Mouse (Mus musculus) neural tube, embryonic 14.5 days (tissue): Measurements from ENCODE around the gene Cry2. TPM values are rescaled to one million over a fixed set of nuclear protein-coding genes. Genes with fewer than 3 reads are reported as not detected.
"Not testable (repeated sequence)": the region's sequence is repeated elsewhere in the genome, so short reads cannot be mapped to it uniquely, and the experiment has no call there.

ENCODE experiments used
- ATAC-seq: fragments of 200-750 bp; cut with Nextera tagmentation; 2 replicates; pipeline ENCODE4 v1.8.0; 2017; ENCODE audit warnings: low read depth, mild to moderate bottlenecking, moderate TSS enrichment, moderate library complexity
- H3K27ac ChIP-seq: fragments of 300-500 bp; sonication (generic); 2 replicates; pipeline ENCODE4 v1.5.1; 2014; ENCODE audit warnings: low read depth, mild to moderate bottlenecking, control low read depth, low read length, moderate library complexity, mixed read lengths
- H3K27me3 ChIP-seq: fragments of 300-500 bp; sonication (generic); 2 replicates; pipeline ENCODE4 v1.6.1; 2014; ENCODE audit warnings: low read length; ENCODE audit not compliant: control insufficient read depth, insufficient read depth
- H3K36me3 ChIP-seq: fragments of 300-500 bp; sonication (generic); 2 replicates; pipeline ENCODE4 v1.6.1; 2014; ENCODE audit warnings: low read length, mixed read lengths; ENCODE audit not compliant: control insufficient read depth, insufficient read depth
- H3K4me1 ChIP-seq: fragments of 300-500 bp; sonication (generic); 2 replicates; pipeline ENCODE4 v1.6.1; 2014; ENCODE audit warnings: low read length; ENCODE audit not compliant: control insufficient read depth, insufficient read depth
- H3K4me2 ChIP-seq: fragments of 300-500 bp; sonication (generic); 2 replicates; pipeline ENCODE4 v1.6.1; 2014; ENCODE audit warnings: mild to moderate bottlenecking, low read depth, low read length, control low read depth
- H3K4me3 ChIP-seq: fragments of 300-500 bp; sonication (generic); 2 replicates; pipeline ENCODE4 v1.5.1; 2014; ENCODE audit warnings: low read depth, low read length, control low read depth, mixed read lengths
- H3K9ac ChIP-seq: fragments of 300-500 bp; sonication (generic); replicated peaks from 2 replicates; pipeline ENCODE4 v1.6.1; 2014; ENCODE audit warnings: low read depth, mild to moderate bottlenecking, control low read depth, low read length, mixed read lengths
- H3K9me3 ChIP-seq: fragments of 300-500 bp; sonication (generic); 2 replicates; pipeline ENCODE4 v1.6.1; 2016; ENCODE audit warnings: low read length; ENCODE audit not compliant: control insufficient read depth
- WGBS: fragments of 180-500 bp; shearing (Covaris S2); extraction: QIAGEN DNeasy Blood & Tissue Kit; methylation state at CpG from one replicate; pipeline ENCODE4 v1.1.7; 2014; 5-methylcytosine and 5-hydroxymethylcytosine counted together
- polyA plus RNA-seq: library from polyadenylated mRNA; unstranded; fragments of >200 nt; fragmentation: Nextera tagmentation; extraction: Ambion mirVana; gene quantifications from 2 replicates; pipeline ENCODE4 v1.2.1, GENCODE M21; 2014

The Cry2 gene
- polyA plus RNA-seq, result 41.7 and 43.5 TPM in 2 replicates

- Histone ChIP-seq H3K4me3 (peak within 1 kb of the TSS; percentile 87), H3K27ac (peak within 1 kb of the TSS; percentile 64), H3K9ac (peak within 1 kb of the TSS; percentile 79), H3K36me3 (no peaks in the 10 kb centered on the region), H3K4me2 (peak within 1 kb of the TSS; percentile 93), H3K4me1 (peaks cover 32% of the 10 kb centered on the region), H3K9me3 (no peaks in the 10 kb centered on the region), H3K27me3 (no peaks in the 10 kb centered on the region)
- under 1% methylated on average over 70 of the region's 76 CpGs for WGBS
- ATAC-seq, result peak; percentile 97
These were observed at the start of gene Cry2 for GRCm38 (mm10) chr2:92433578-92434374. Cry2 (minus strand) TSS chr2:92434043.

GRCm38 (mm10) chr2:92483505-92483904 lies 49.7 kb upstream of the Cry2 start:
- no peak overlapping the region for H3K9ac ChIP-seq
- no peaks in the 10 kb centered on the region for H3K9me3 ChIP-seq
- peaks cover 5% of the 10 kb centered on the region for H3K27me3 ChIP-seq
- no peak overlapping the region for H3K27ac ChIP-seq
- ATAC-seq, result no peak
- 0 out of 2 replicates have a peak, but pooled peaks cover 6% of the 10 kb centered on the region for H3K4me1 ChIP-seq
- no peaks in the 10 kb centered on the region for H3K36me3 ChIP-seq
- no peak overlapping the region for H3K4me3 ChIP-seq
- no peak overlapping the region for H3K4me2 ChIP-seq
- WGBS, result 42% methylated on average over 5 of the region's 5 CpGs

- Histone ChIP-seq H3K4me3 (no peak overlapping the region), H3K9me3 (no peaks in the 10 kb centered on the region), H3K9ac (no peak overlapping the region), H3K4me1 (0 out of 2 replicates have a peak, but pooled peaks cover 6% of the 10 kb centered on the region), H3K36me3 (no peaks in the 10 kb centered on the region), H3K27ac (no peak overlapping the region), H3K4me2 (no peak overlapping the region), H3K27me3 (peaks cover 5% of the 10 kb centered on the region)
- ATAC-seq, result no peak
- WGBS, result 61% methylated on average over 1 of the region's 1 CpGs
These were observed 48.7 kb upstream of the Cry2 start for GRCm38 (mm10) chr2:92482551-92482950.

- H3K4me2 ChIP-seq, result no peak overlapping the region
- 92% methylated on average over 4 of the region's 4 CpGs for WGBS
- no peaks in the 10 kb centered on the region for H3K36me3 ChIP-seq
- no peak overlapping the region for H3K27ac ChIP-seq
- no peak overlapping the region for H3K9ac ChIP-seq
- H3K4me1 ChIP-seq, result no peaks in the 10 kb centered on the region
- ATAC-seq, result no peak
- H3K27me3 ChIP-seq, result no peaks in the 10 kb centered on the region; the same call in 1 of the 2 replicates
- H3K9me3 ChIP-seq, result no peaks in the 10 kb centered on the region
- no peak overlapping the region for H3K4me3 ChIP-seq
These were observed 44.5 kb upstream of the Cry2 start for GRCm38 (mm10) chr2:92478313-92478688.

GRCm38 (mm10) chr2:92477672-92478312 lies 43.9 kb upstream of the Cry2 start:
- Histone ChIP-seq H3K4me3 (no peak overlapping the region), H3K36me3 (no peaks in the 10 kb centered on the region), H3K27me3 (no peaks in the 10 kb centered on the region), H3K9me3 (no peaks in the 10 kb centered on the region), H3K4me1 (no peaks in the 10 kb centered on the region), H3K27ac (no peak overlapping the region), H3K4me2 (no peak overlapping the region), H3K9ac (no peak overlapping the region)
- no peak for ATAC-seq
- 73% methylated on average over 12 of the region's 12 CpGs for WGBS

- not testable (repeated sequence) for H3K4me3 ChIP-seq, H3K9ac ChIP-seq, H3K9me3 ChIP-seq, H3K27ac ChIP-seq, H3K4me1 ChIP-seq, H3K36me3 ChIP-seq, H3K4me2 ChIP-seq, H3K27me3 ChIP-seq, ATAC-seq
- 90% methylated on average over 7 of the region's 7 CpGs for WGBS
These were observed 42.7 kb upstream of the Cry2 start for GRCm38 (mm10) chr2:92476580-92476979.

- WGBS, result 72% methylated on average over 2 of the region's 2 CpGs
- ATAC-seq, result no peak
These were observed 41.9 kb upstream of the Cry2 start for GRCm38 (mm10) chr2:92475711-92476110.

GRCm38 (mm10) chr2:92474920-92475319 lies 41.1 kb upstream of the Cry2 start:
- Histone ChIP-seq H3K4me2 (no peak overlapping the region), H3K27me3 (no peaks in the 10 kb centered on the region), H3K4me1 (no peaks in the 10 kb centered on the region), H3K9me3 (no peaks in the 10 kb centered on the region), H3K36me3 (no peaks in the 10 kb centered on the region), H3K27ac (no peak overlapping the region), H3K9ac (no peak overlapping the region), H3K4me3 (no peak overlapping the region)
- WGBS, result 86% methylated on average over 3 of the region's 3 CpGs
- no peak for ATAC-seq

More at GRCm38 (mm10) chr2:92475711-92476110, 41.9 kb upstream of the Cry2 start:
- Histone ChIP-seq H3K4me3 (no peak overlapping the region), H3K9ac (no peak overlapping the region), H3K9me3 (no peaks in the 10 kb centered on the region), H3K4me2 (no peak overlapping the region), H3K27ac (no peak overlapping the region), H3K36me3 (no peaks in the 10 kb centered on the region), H3K27me3 (no peaks in the 10 kb centered on the region), H3K4me1 (no peaks in the 10 kb centered on the region)
